Mouse (Mus musculus) G1E (cell line): Measurements from ENCODE around the gene Thbs4. TPM values are rescaled to one million over a fixed set of nuclear protein-coding genes. Genes with fewer than 3 reads are reported as not detected.

ENCODE experiments used
- ATAC-seq: 2 replicates; pipeline ENCODE4 v1.8.0; 2016; ENCODE audit warnings: mild to moderate bottlenecking; ENCODE audit not compliant: insufficient number of reproducible peaks, poor library complexity, low FRiP score, severe bottlenecking; ENCODE audit errors: extremely low read depth
- DNase-seq: peaks from one replicate; pipeline ENCODE4 v3.0.0; 2012; ENCODE audit warnings: low spot score
- H3K27me3 ChIP-seq: 2 replicates; pipeline ENCODE4 v1.6.1; 2012; ENCODE audit warnings: mild to moderate bottlenecking, low read length, inconsistent platforms; ENCODE audit not compliant: insufficient read depth
- H3K36me3 ChIP-seq: replicated peaks from 2 replicates; pipeline ENCODE3; 2012; ENCODE audit warnings: mild to moderate bottlenecking, inconsistent platforms
- H3K4me1 ChIP-seq: 2 replicates; pipeline ENCODE4 v1.6.1; 2012; ENCODE audit warnings: low read depth, low read length, inconsistent platforms, mixed read lengths; ENCODE audit not compliant: insufficient read depth
- H3K4me3 ChIP-seq: 2 replicates; pipeline ENCODE4 v1.5.1; 2012; ENCODE audit warnings: low read depth, mild to moderate bottlenecking, inconsistent platforms, low read length, moderate library complexity, mixed read lengths
- H3K9me3 ChIP-seq: replicated peaks from 2 replicates; pipeline ENCODE4 v1.6.1; 2012; ENCODE audit warnings: inconsistent platforms
- CTCF ChIP-seq: IDR thresholded peaks from 2 replicates; pipeline ENCODE4 v1.5.1; 2012; ENCODE audit warnings: low read depth, low read length, inconsistent platforms, mixed read lengths
- GATA1 ChIP-seq: IDR thresholded peaks from 2 replicates; pipeline ENCODE4 v1.6.1; 2012; ENCODE audit warnings: borderline replicate concordance, low read length, inconsistent platforms, mixed read lengths
- GATA2 ChIP-seq: IDR thresholded peaks from 2 replicates; pipeline ENCODE4 v1.6.1; 2012; ENCODE audit warnings: low read depth, low read length, inconsistent platforms, borderline replicate concordance
- POLR2AphosphoS5 ChIP-seq: IDR thresholded peaks from 2 replicates; pipeline ENCODE4 v1.6.1; 2012; ENCODE audit warnings: low read depth, low read length, inconsistent platforms; ENCODE audit not compliant: insufficient replicate concordance
- TAL1 ChIP-seq: conservative IDR thresholded peaks from 2 replicates; pipeline ENCODE4 v1.6.1; 2012; ENCODE audit warnings: low read depth, low read length, inconsistent platforms, mixed read lengths
- polyA plus RNA-seq: library from polyadenylated mRNA; stranded (reverse); fragments of >175 nt; gene quantifications from 2 replicates; pipeline ENCODE4 v1.2.3, GENCODE M21; 2012
- total RNA-seq, 2 experiments: library from RNA; stranded (forward) in 1 of 2; stranded (reverse) in 1 of 2; fragments of 200-1000 nt in 1 of 2; fragments of >200 nt in 1 of 2; fragmentation: Nextera tagmentation in 1 of 2; gene quantifications; 2 replicates each; pipeline ENCODE4 v1.2.3; 2014 to 2017

The Thbs4 gene
- total and polyA plus RNA-seq, 3 experiments, result not detected

DNA sequence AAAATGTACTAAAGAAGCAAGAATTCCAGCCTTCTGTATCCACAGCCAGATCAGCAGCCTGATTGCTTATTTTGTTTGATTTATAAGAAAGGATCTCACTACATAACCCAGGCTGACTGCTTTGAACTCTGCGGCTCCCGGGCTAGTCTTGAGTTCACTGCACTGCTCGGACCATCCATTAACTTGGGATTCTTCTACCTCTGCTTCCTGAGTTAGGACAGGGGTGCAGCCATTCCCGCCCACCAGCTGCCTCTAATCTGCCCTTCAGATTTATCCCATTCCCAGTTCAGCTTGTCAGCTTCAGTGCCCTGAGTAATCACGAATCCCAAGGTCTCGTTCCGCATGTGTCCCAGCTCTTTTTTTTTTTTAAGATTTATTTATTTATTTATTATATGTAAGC, 90.4 kb downstream of the Thbs4 start:
- Histone ChIP-seq H3K4me1 (no peaks in the 10 kb centered on the region), H3K36me3 (peaks cover 58% of the 10 kb centered on the region), H3K27me3 (no peaks in the 10 kb centered on the region), H3K4me3 (no peak overlapping the region), H3K9me3 (no peaks in the 10 kb centered on the region)
- DNase-seq (no peak), ATAC-seq (no peak)
- TF ChIP-seq TAL1 (no peak), GATA2 (no peak), POLR2AphosphoS5 (no peak), GATA1 (no peak), CTCF (no peak)

DNA sequence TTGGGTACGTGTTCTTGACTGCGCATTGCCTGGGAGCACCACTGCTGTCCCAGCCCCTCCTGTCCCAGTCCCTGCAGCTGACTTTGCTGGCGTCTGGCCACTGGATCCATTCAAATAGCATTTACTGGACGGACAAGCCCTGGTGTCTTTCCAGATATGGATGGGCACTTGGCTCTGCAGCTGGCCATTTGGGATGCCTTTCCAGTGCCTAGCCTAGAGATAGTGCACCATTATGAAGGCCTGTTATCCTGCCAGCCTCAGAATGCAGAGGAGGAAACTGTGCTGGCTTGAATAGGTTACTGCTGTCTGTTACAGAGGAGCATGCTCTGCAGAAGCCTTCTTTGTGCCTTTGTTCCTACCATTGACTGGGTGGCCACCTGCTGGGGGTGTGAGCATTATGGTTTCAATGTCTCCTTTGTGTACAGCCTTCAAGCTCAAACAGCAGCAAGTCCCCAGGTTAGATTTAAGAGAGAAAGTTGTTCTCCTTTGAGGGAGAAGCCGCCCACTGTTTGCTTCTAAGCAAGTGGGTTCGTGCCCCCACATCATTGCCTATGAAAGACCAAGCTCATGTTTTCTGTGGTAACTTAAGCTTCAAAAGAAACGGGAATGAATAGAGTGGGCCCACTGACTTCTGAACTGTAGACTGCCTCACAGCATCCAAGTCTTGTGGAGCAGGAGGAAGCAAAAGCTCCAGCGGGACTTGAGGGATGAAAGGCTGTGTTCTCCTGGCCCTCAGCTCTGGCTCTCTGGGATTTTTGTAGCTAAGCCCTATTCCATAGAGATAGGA, 91.2 kb downstream of the Thbs4 start:
- no peak for DNase-seq
- TF ChIP-seq POLR2AphosphoS5 (no peak), GATA2 (no peak), TAL1 (no peak), CTCF (no peak), GATA1 (no peak)

DNA sequence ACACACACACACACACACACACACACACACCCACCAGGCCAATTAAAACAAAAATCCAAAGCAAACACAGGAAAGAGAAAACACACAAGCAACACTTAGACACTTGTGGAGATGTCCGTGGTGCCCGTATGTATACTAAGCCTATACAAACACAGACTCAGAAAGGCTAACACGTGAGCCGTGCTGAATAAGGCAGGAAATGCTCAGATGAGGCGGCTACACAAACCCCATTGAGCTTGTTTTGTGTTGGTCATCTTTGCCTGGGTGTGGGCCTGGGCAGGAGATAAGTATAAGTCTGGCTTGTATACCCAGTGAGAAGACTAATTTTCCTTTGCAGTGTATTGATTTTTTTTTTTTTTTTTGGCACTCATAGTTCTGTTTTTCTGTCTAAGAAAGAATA, 92.6 kb downstream of the Thbs4 start:
- Histone ChIP-seq H3K4me1 (no peaks in the 10 kb centered on the region), H3K27me3 (no peaks in the 10 kb centered on the region), H3K36me3 (peaks cover 52% of the 10 kb centered on the region), H3K4me3 (no peak overlapping the region), H3K9me3 (no peaks in the 10 kb centered on the region)
- DNase-seq (no peak), ATAC-seq (no peak)
- TF ChIP-seq GATA2 (no peak), TAL1 (no peak), GATA1 (no peak), POLR2AphosphoS5 (no peak), CTCF (no peak)

More for the DNA sequence above, 91.2 kb downstream of the Thbs4 start:
- Histone ChIP-seq H3K4me3 (no peak overlapping the region), H3K9me3 (no peaks in the 10 kb centered on the region), H3K27me3 (no peaks in the 10 kb centered on the region), H3K36me3 (peaks cover 53% of the 10 kb centered on the region), H3K4me1 (no peaks in the 10 kb centered on the region)
- ATAC-seq, result no peak

Other genes with a start within 250 kb of the Thbs4 start
- not detected in 2 replicates for gene Spz1, start 218.6 kb downstream of the Thbs4 start, total RNA-seq (2014; fragmentation: Nextera tagmentation)
- gene Spz1, start 218.6 kb downstream of the Thbs4 start, total RNA-seq (2017), result 0.11 TPM in 1 of 2 replicates, not detected in the other
- gene Spz1, start 218.6 kb downstream of the Thbs4 start, polyA plus RNA-seq, result not detected in 2 replicates
- gene Serinc5, start 183.7 kb downstream of the Thbs4 start, total RNA-seq (2014; fragmentation: Nextera tagmentation), result 27.6 and 43.2 TPM in 2 replicates
- gene Serinc5, start 183.7 kb downstream of the Thbs4 start, total RNA-seq (2017), result 11.9 and 13.2 TPM in 2 replicates
- gene Serinc5, start 183.7 kb downstream of the Thbs4 start, polyA plus RNA-seq, result 4.8 and 7.1 TPM in 2 replicates
- gene Mtx3, start 49.9 kb upstream of the Thbs4 start, total RNA-seq (2014; fragmentation: Nextera tagmentation), result 19.1 and 21.8 TPM in 2 replicates
- gene Mtx3, start 49.9 kb upstream of the Thbs4 start, total RNA-seq (2017), result 25.8 and 26.7 TPM in 2 replicates
- 1.4 and 2.1 TPM in 2 replicates for gene Mtx3, start 49.9 kb upstream of the Thbs4 start, polyA plus RNA-seq